Mouse (Mus musculus) neural tube, postnatal 0 days (tissue): ENCODE measurements around the gene 1700030J22Rik. TPM values are rescaled to one million over a fixed set of nuclear protein-coding genes. Genes with fewer than 3 reads are reported as not detected.

Experiments used
- polyA plus RNA-seq: library from polyadenylated mRNA; unstranded; fragments of >200 nt; fragmentation: Nextera tagmentation; extraction: Ambion mirVana; gene quantifications from 2 replicates; pipeline ENCODE4 v1.2.1, GENCODE M21; 2015

The 1700030J22Rik gene
- polyA plus RNA-seq, result 5.2 and 6.5 TPM in 2 replicates

GRCm38 (mm10) chr8:116978631-116979256, at the start of gene 1700030J22Rik:
TSS of gene 1700030J22Rik (minus strand) at chr8:116978959.

GRCm38 (mm10) chr8:116993095-116993867, 14.5 kb upstream of the 1700030J22Rik start, which contains the start of gene Gcsh:
TSS of gene Gcsh (minus strand) at chr8:116993537.

DNA sequence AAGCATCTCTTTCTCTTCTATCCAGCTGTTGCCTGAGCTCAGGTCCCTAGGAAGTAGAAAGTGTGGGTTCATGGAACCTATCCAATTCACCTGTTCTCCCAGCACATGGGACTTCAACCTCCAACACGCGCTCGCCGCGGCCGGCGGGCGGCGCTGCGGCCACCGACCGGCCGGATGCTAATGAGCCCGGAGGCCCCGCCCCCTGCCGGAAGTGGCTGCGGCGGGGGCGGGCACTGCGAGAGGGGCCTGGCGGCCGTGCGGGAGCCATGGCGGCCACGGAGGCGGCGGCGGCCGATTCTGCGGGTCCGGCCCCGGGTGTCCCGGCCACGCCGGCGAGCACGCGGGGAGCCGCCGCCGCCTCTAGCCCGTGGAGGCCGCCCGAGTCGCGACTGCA, 35.6 kb downstream of the 1700030J22Rik start, which contains the start of gene Atmin:
Gene Atmin, plus strand, starts transcription at position 233 of the 394 bp plus-strand sequence.

GRCm38 (mm10) chr8:116921337-116922059, 57.3 kb downstream of the 1700030J22Rik start, which contains the start of the genes Cmc2 and Cenpn:
TSS of gene Cmc2 (minus strand) at chr8:116921455.
TSS of gene Cenpn (plus strand) at chr8:116921730.

Other genes starting within 250 kb of the 1700030J22Rik start
- gene Cdyl2, start 246.0 kb downstream of the 1700030J22Rik start, polyA plus RNA-seq, result 15.2 and 16.1 TPM in 2 replicates
- gene Cmc2, start 57.5 kb downstream of the 1700030J22Rik start, polyA plus RNA-seq, result 32.7 and 38.6 TPM in 2 replicates
- 5.0 and 5.7 TPM in 2 replicates for gene Cenpn, start 57.2 kb downstream of the 1700030J22Rik start, polyA plus RNA-seq
- 19.2 and 20.6 TPM in 2 replicates for gene Atmin, start 35.6 kb downstream of the 1700030J22Rik start, polyA plus RNA-seq
- 126 and 131 TPM in 2 replicates for gene Gcsh, start 14.6 kb upstream of the 1700030J22Rik start, polyA plus RNA-seq
- gene Pkd1l2, start 103.5 kb upstream of the 1700030J22Rik start, polyA plus RNA-seq, result 0.43 and 0.57 TPM in 2 replicates
- 0.37 and 0.38 TPM in 2 replicates for gene Bco1, start 116.9 kb upstream of the 1700030J22Rik start, polyA plus RNA-seq
- gene Gan, start 179.2 kb upstream of the 1700030J22Rik start, polyA plus RNA-seq, result 5.6 and 6.2 TPM in 2 replicates